Mouse (Mus musculus) T-helper 1 cell (primary cell): ENCODE measurements at regions not wholly inside any gene's neighbourhood (a gene's known extent, or its start where the extent isn't known, plus 50 kb on each side); places are given as distances from the start of the nearest gene placed in this dataset.

Experiments used
- in situ Hi-C: fragments of 300-600 bp; cut with MboI, MseI; formaldehyde crosslinking; loops from one replicate; pipeline ENCODE4 v1.15.1; 2025; ENCODE audit warnings: high pct_unique_total_duplicates

DNA sequence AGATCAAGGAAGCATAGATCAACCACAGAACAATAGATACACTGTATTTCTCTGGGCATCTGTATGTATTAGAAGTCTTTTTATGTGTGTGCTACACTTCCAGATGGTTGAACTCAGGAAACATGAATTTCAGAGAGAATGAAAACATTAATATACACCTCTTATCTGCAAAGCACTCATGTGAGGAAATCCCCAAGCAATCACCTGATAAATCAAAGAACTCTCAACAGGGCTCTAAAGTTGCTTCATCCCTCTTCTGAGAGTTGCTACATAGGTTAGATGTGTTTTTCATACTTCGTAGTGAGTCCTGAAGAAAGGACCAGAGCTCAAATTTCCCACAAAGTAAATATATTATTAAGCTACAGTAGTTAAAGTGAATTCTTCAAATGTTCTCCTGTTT lies 263.1 kb upstream of the Tbl1xr1 start:
- in situ Hi-C loops: no loop called here

DNA sequence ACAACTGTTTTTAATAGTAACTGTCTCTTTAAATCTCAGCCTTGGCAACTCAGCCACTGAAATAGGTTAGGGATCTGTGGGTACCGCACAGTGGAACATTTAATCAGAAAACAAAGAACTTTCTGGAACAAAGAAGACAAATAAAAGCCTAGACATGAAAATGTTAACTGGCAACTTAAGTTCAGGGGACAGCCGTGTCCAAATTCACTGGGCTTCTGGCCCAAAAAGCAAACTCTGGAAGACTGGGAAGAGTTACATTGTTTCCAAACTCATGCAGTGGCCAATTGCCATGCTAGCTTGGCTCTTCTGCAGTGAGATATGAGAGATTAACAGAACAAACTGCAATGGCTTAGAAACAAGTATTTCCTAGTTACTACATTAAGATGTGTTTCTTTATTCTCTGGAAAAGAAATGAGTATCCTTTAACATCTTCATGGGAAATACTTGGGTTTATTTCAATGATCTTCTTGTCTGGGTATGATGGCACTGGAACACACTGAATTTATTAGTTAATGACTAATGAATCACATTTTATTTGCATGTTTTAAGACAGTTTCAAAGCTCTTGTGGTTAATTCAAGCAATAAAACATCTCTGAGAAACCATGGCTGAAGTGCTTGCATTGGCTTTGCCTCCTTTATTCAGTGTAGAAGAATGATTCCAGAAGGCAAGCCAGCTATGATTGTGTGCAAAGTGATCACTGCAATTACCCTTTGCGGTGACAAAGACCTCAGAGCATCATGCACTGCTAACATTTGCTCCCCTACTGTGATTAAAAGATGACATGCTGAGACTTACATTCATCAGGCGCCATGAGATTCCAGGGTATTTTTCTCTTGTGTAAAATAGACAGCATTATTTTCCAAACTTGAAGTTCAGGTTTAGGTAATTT lies 259.2 kb upstream of the Tbl1xr1 start:
- in situ Hi-C loops: no loop called here

GRCm38 (mm10) chr3:21819030-21819429 lies 257.4 kb upstream of the Tbl1xr1 start:
- in situ Hi-C loops: no loop called here

GRCm38 (mm10) chr3:21820051-21820598 lies 256.3 kb upstream of the Tbl1xr1 start:
- in situ Hi-C loops: no loop called here

GRCm38 (mm10) chr3:21822675-21823074 lies 253.8 kb upstream of the Tbl1xr1 start:
- in situ Hi-C loops: no loop called here

- in situ Hi-C loops: no loop called here
Measured at GRCm38 (mm10) chr3:21823331-21823730, 253.1 kb upstream of the Tbl1xr1 start.

- in situ Hi-C loops: no loop called here
Measured at GRCm38 (mm10) chr3:21824101-21824880, 252.2 kb upstream of the Tbl1xr1 start.

GRCm38 (mm10) chr3:21824913-21825610 lies 251.4 kb upstream of the Tbl1xr1 start:
- in situ Hi-C loops: no loop called here

- in situ Hi-C loops: no loop called here
Measured at GRCm38 (mm10) chr3:21827656-21828055, 248.8 kb upstream of the Tbl1xr1 start.

- in situ Hi-C loops: no loop called here
Measured at GRCm38 (mm10) chr3:21833111-21833510, 243.3 kb upstream of the Tbl1xr1 start.

- in situ Hi-C loops: no loop called here
Measured at GRCm38 (mm10) chr3:21835526-21835925, 240.9 kb upstream of the Tbl1xr1 start.

GRCm38 (mm10) chr3:21837297-21837946 lies 239.0 kb upstream of the Tbl1xr1 start:
- in situ Hi-C loops: no loop called here

GRCm38 (mm10) chr3:21840751-21841488 lies 235.5 kb upstream of the Tbl1xr1 start:
- in situ Hi-C loops: no loop called here

DNA sequence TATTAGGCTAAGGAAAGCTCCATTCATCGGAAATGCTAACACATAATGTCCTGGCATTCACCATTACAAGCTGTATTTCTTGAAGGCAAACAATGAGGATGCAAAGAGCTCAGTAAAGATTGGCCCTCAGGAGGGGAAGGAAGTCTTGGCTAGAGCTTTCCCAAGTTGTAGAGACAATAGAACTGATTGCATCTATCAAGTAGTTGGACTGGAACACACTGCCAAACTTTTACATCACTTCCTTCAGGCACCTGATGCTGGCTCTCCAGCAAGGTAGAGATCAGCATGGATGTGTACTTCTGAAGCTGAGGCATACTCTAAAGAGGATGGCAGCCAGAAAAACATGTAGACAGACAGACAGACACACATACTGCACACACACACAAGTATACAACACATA lies 234.9 kb upstream of the Tbl1xr1 start:
- in situ Hi-C loops: no loop called here

DNA sequence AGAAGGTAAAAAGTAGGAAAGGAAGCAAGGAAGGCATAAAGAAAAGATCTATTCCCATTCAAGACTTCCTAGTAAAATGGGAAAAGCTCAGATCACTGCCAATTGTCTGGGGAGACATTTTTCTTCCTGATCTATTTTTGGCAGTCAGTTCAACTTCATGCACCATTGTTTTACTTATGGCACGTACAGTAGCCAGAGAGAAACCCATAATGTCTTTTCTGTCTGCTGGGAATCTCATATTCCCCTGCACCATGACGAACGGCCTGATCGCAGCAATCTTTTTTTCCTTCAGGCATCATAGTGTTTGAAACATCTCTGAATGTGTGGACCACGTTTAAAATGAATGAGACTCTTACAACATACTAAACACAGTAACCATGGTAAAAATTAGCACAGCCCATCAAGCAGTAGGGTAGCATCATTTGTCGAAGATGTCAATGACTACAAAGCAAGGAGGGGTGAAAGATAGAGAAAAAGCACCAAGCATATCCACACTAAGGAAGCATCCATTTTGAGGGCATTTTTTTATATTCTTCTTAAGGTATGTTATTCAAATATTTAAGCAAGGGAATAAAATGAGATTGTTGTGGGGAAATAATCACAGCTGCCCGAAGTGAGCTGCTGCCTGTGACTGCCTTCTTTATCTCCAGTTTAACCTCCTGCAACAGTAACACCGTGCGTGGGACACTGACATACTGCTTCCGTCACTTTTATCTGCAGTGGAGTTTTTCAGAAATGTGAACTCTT lies 233.7 kb upstream of the Tbl1xr1 start:
- in situ Hi-C loops: no loop called here

DNA sequence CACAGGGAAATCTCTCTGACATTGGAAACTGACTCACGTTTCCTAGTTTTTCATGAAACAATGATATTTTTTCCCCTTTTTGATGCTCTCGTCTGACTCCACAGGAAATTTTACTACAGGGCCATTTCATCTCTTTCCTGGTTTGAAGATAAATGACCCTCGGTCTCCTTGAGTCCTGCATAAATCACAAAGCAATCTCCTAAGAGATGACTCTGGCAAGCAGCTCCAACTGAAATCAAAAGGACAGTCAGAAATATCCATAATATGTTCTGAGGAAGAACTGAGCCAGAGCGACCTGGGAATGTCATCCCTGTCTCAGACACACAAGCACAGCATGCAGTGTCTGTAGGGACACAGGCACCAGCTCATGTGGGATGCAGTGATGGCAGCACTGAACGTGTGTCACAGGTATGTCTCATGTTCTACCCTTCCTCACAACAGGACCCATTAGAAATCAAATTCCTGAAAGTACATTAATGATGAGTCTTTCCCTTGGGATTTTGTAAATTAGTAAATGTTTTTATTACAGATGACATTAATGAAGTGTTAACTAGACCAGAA lies 233.1 kb upstream of the Tbl1xr1 start:
- in situ Hi-C loops: no loop called here

GRCm38 (mm10) chr3:21849831-21850230 lies 226.6 kb upstream of the Tbl1xr1 start:
- in situ Hi-C loops: no loop called here

DNA sequence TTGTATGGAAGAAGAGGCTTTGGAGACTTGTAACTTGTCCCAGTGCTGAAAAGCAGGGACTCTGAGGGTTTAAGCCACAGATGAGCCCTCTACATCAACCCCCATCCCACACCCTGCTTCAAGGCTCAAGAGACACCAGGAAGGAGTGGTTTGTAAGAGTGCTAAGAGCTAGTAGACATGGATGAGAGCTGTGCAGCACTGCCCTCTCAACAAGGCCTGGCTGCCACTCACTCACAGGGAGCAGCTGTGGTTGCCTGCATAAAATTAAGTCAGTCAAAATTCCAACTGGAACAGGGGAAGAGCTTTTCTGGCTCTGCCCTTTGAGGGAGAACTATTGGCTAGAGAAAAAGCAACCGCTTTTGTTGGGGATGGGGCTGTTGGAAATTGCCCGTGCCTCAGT lies 225.5 kb upstream of the Tbl1xr1 start:
- in situ Hi-C loops: no loop called here

DNA sequence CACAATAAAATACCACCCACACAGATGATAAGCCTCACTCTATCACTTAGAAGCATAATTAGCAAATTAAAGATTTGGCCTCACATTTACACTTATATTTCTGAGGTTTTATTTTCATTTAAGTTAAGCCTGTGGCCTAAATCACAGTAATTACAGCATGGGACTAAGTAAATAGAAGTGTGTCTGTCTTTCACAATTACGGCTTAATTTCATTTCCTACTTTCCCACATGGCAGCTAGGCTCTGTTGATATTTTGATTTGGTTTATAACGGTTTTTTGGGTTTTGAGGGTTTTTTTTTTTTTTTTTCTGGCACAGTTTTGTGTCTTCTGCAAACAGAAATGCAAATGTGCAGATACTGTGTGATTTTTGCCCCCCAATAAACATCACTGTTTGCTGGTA lies 222.1 kb upstream of the Tbl1xr1 start:
- in situ Hi-C loops: no loop called here

GRCm38 (mm10) chr3:21859436-21859835 lies 217.0 kb upstream of the Tbl1xr1 start:
- in situ Hi-C loops: no loop called here
